Mouse (Mus musculus) cortical plate, adult 2 months (tissue): ENCODE measurements at regions not wholly inside any gene's neighbourhood (a gene's known extent, or its start where the extent isn't known, plus 50 kb on each side); places are given as distances from the start of the nearest gene placed in this dataset.

Experiments
- H3K27ac ChIP-seq: fragments of 200-500 bp; 2 replicates; pipeline ENCODE4 v1.5.1; 2012; ENCODE audit warnings: low read length, control low read depth, inconsistent platforms; ENCODE audit not compliant: insufficient read depth
- H3K4me1 ChIP-seq: fragments of 200-500 bp; 2 replicates; pipeline ENCODE4 v1.6.1; 2011; ENCODE audit warnings: low read length; ENCODE audit not compliant: control insufficient read depth, insufficient read depth
- H3K4me3 ChIP-seq: fragments of 200-500 bp; 2 replicates; pipeline ENCODE4 v1.5.1; 2011; ENCODE audit warnings: mild to moderate bottlenecking, low read length, control low read depth; ENCODE audit not compliant: insufficient read depth
- CTCF ChIP-seq: fragments of 200-500 bp; IDR thresholded peaks from 2 replicates; pipeline ENCODE4 v1.5.1; 2011; ENCODE audit warnings: mild to moderate bottlenecking, control low read depth, low read length; ENCODE audit not compliant: insufficient read depth; ENCODE audit errors: extremely low read depth
- POLR2A ChIP-seq: fragments of 200-500 bp; IDR thresholded peaks from 2 replicates; pipeline ENCODE4 v1.6.1; 2011; ENCODE audit warnings: mild to moderate bottlenecking, low read length, control low read depth; ENCODE audit not compliant: insufficient read depth; ENCODE audit errors: extremely low read depth

DNA sequence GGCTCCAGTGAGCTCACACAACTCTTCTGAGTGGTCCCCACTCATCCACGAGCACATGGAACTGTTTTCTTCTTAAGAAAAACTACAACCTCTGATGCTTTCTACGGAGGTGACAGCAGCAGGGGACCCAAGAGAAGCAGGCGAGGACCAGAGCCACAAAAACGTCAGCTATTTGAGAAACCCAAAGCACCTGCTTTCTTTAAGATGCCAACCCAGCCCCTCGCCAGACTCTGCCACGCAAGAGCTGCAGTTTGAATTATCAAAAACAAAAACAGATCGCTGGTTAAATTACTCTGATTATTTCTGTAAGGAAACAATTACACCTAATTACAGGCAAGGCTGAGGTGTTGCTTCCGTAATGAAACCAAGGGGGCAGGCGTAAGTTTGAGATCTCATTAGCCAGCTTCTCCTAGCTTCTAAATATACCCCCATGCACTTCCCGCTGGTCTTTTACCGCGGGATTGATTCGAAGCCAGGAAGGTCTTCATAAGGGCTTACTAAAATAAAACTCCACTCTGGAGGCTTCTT lies 614.1 kb downstream of the Pdcd6ip start:
- Histone ChIP-seq H3K4me1 (no peaks in the 10 kb centered on the region), H3K27ac (no peak overlapping the region), H3K4me3 (no peak overlapping the region)
- TF ChIP-seq POLR2A (no peak), CTCF (no peak)

DNA sequence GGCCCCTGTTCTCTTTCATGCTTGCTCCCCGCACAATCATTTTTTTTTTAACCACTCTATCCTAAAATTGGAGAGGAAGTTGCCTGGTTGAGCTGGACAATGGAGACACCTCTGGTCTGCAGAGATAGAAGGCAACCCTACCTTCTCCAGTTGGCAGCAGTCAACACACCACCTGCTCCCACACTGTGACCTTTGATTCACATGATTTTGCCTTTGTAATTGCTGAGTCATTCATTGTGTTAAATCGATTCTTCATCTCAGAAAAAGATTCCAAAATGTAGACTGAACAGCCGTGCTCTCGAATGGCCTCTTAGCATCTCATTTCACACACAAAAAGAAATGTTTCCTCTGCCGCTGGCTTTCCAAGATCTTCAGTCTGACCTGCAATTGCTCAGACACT lies 616.2 kb downstream of the Pdcd6ip start:
- TF ChIP-seq POLR2A: no peak
- no peak for TF ChIP-seq CTCF
- H3K4me3 ChIP-seq: no peak overlapping the region
- no peaks in the 10 kb centered on the region for H3K4me1 ChIP-seq
- H3K27ac ChIP-seq: no peak overlapping the region

DNA sequence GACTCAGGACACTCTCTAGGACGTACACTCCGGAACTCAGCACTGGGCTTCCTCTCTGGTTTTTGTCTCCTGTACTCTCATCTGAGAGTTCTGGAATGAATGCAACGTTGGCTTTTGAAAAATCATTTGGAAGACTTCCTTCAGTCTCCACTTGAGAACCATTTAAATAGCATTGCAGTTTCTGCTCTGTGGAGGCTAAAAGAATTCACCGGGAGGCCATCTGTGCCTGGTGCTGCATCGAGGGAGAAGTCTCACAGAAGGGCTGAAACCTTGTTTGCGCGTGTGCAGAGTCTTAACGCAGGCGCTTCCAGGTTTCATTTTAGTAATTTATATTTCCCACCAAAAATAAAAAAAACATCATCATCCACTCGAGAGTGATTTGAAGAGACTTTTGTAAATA lies 620.3 kb downstream of the Pdcd6ip start:
- peaks cover 1% of the 10 kb centered on the region; the same call in 1 of the 2 replicates for H3K4me1 ChIP-seq
- no peak overlapping the region for H3K4me3 ChIP-seq
- no peak for TF ChIP-seq CTCF
- no peak for TF ChIP-seq POLR2A
- 0 out of 2 replicates have a peak overlapping the region, but pooled peaks have one; percentile 54 for H3K27ac ChIP-seq

DNA sequence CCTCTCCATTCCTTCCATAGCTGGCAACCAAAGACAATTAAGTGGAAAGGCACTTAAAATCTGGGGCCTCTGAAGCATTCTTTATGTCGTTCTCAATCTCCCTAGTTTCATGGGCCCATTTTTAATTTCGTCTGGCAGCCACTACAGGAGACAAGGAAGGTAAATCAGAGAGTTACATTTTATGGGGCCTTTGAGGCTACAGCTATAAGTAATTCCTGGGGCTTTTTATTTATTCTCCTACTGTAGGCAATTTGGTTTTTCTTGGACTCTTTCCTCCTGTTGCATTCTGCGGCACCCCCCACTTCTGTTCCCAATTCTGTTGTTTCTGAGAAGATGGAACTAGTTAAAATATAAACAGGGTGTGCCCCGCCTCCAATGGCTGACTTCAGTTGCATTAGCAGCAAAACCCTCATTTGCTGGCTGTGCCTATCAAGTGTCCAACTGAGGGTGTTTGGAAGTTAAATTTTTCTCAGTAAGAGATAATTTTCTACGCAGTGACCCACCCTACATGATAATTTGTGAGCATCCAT lies 622.7 kb downstream of the Pdcd6ip start:
- H3K4me1 ChIP-seq: peaks cover 3% of the 10 kb centered on the region; the same call in 1 of the 2 replicates
- no peak overlapping the region for H3K27ac ChIP-seq

DNA sequence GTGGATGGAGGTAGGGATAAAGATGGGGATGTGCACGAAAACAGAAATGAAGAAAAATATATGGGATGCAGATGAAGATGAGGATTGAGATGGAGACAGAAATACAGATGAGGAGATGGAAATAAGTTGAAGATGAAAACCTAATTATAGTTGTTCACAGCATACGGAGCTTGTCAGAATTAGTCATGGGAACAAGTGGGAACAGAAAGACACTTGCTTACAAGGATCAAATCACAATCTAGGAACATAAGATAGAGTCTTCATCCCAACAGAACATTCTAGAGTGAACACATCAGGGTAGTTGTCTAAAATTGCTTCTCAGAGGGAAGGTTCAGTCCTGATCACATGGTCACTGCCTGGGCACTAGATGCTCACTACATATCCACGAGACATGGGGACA lies 633.2 kb downstream of the Pdcd6ip start:
- Histone ChIP-seq H3K4me1 (peaks cover 2% of the 10 kb centered on the region; the same call in 1 of the 2 replicates), H3K4me3 (no peak overlapping the region), H3K27ac (no peak overlapping the region)
- no peak for TF ChIP-seq CTCF
- no peak for TF ChIP-seq POLR2A

More for the DNA sequence above, 622.7 kb downstream of the Pdcd6ip start:
- no peak overlapping the region for H3K4me3 ChIP-seq
- TF ChIP-seq POLR2A: no peak
- no peak for TF ChIP-seq CTCF

DNA sequence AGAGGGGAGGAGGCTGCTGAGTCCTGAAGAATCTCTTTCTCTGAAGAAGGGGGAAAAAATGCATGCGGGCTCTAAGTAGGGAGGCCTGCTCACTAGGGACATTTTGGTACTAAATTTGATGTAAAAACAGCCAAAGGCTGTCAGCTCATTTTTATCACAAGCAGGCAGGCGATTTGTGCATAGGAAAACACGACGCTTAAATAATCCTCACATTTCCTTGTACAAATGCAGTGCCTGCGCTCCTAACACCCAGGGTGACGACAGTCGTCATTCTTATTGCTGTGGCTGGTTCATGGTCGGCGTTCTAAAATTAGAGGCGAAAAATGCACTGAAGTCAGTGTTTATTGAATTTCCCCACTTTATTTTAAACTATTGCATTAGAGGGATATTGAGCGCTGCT lies 650.6 kb downstream of the Pdcd6ip start:
- Histone ChIP-seq H3K4me3 (no peak overlapping the region), H3K27ac (no peak overlapping the region), H3K4me1 (no peaks in the 10 kb centered on the region; the same call in 1 of the 2 replicates)
- TF ChIP-seq CTCF (no peak), POLR2A (no peak)

DNA sequence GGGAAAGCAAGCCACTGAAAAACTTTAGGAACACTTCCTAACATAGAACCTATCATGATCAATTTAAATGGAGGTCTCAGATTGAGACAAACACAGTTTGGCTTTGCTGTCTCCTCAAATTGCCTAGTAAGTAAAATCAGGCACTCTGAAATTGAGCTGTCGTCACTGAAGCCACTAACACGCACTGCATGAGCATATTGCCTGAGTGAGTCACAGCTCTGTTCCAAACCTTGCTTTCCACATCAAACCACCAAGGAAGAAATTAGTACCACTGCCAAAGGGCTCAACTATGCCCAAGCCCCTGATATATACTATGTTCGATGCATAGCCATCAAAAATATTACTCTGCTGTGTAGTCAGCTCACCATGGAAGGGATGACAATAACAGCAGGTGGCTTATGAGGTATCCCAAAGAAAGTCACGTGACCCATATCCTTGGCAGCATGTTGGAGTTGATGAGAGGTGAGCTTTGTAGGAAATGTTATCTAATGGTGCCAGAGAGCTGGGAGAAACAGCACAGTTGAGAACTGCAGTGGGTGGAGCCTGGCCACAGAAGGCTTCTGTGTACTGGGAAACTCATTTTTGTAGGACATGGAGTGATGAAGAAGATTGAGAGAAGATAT lies 663.4 kb downstream of the Pdcd6ip start:
- H3K4me3 ChIP-seq: no peak overlapping the region
- TF ChIP-seq POLR2A (no peak), CTCF (no peak)
- H3K27ac ChIP-seq: no peak overlapping the region
- H3K4me1 ChIP-seq: no peaks in the 10 kb centered on the region

DNA sequence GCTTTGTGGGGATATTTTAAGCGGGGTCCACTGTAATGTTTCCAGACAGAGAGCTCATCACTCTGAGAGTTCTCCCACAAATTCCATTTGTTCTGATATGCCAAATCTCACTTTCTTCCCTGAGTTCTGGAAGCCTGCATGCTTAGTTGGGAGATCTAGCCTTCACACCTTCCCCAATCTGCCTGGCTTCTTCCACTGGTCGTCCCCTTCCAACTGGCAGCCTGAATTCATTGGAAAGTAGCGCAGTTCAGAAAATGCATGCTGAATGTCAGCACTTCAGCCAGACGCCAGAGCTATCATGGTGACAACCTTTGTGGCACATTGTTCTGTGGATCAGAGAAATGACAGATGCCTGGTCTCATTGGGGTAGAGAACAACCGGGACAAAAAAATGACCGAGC lies 667.2 kb downstream of the Pdcd6ip start:
- TF ChIP-seq POLR2A (no peak), CTCF (no peak)
- H3K4me1 ChIP-seq: no peaks in the 10 kb centered on the region
- no peak overlapping the region for H3K4me3 ChIP-seq
- no peak overlapping the region for H3K27ac ChIP-seq

DNA sequence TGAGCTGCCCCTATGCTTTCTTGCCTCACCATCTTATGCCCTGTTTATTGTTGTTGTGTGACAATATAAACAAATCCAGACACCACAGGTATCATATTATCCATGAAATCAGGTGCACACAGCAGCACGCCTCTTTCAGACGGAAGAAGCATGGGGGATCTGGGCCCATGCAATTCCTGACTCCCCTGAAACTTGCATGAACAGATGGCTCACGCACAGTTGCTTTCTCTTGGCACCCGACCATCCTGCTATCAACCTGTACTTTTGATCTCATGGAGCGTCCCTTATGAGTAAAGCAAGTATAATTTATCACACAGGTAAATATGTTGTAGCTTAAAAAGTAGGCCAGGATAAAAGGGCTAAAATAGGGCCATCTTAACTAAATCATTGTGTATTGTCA lies 674.1 kb downstream of the Pdcd6ip start:
- H3K4me3 ChIP-seq: no peak overlapping the region
- no peak for TF ChIP-seq POLR2A
- TF ChIP-seq CTCF: no peak
- no peak overlapping the region for H3K27ac ChIP-seq
- H3K4me1 ChIP-seq: no peaks in the 10 kb centered on the region

DNA sequence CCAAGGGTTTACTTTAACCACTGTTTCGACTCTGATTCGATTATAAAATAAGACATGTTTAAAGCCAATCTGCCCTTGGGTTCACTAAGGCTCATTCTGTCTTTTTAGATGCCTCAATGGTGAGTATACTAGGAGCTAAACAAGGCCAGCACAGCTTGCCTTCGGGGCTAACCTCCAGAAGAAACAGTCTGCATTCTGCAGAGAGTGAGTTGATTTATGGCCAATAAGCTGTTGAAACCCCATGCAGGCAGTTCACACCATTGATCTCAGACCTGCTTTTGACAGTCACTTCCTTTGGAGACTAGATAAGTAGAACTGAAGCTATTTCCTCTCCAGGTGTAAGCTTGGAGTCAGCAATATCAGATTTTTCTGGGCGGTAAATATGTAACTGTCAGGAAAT lies 679.0 kb downstream of the Pdcd6ip start:
- 0 out of 2 replicates have a peak, but pooled peaks cover 3% of the 10 kb centered on the region for H3K4me1 ChIP-seq

More for the DNA sequence above, 679.0 kb downstream of the Pdcd6ip start:
- Histone ChIP-seq H3K4me3 (no peak overlapping the region), H3K27ac (no peak overlapping the region)
- TF ChIP-seq POLR2A (no peak), CTCF (no peak)
